Mouse (Mus musculus) neutrophil, adult 83 days (primary cell): Measurements from ENCODE around the gene Lgals8. TPM values are rescaled to one million over a fixed set of nuclear protein-coding genes. Genes with fewer than 3 reads are reported as not detected.

Source experiments
- total RNA-seq, 2 experiments: library from RNA; stranded (reverse); gene quantifications; one replicate each; pipeline ENCODE4 v1.2.4; 2023

The Lgals8 gene
- total RNA-seq, result 10 to 100 TPM; 39.8 to 51.4 TPM

GRCm38 (mm10) chr13:12464844-12465243 lies at the start of gene Lgals8:
Gene Lgals8, minus strand, starts transcription at chr13:12464944.

GRCm38 (mm10) chr13:12394609-12395505 lies 69.9 kb downstream of the Lgals8 start, which contains the start of gene Heatr1:
Gene Heatr1, plus strand, starts transcription at chr13:12395027.

Other genes starting within 250 kb of the Lgals8 start
- 10 to 100 TPM; 26.7 to 27.2 TPM for gene Mtr, start 206.8 kb downstream of the Lgals8 start, total RNA-seq
- under 1 TPM in 1 of 2 experiments, not detected in 1; 0.55 TPM for gene Actn2, start 124.2 kb downstream of the Lgals8 start, total RNA-seq
- 10 to 100 TPM; 28.0 to 31.5 TPM for gene Heatr1, start 69.9 kb downstream of the Lgals8 start, total RNA-seq
- under 1 TPM; 0.66 to 0.79 TPM for gene Edaradd, start 55.5 kb upstream of the Lgals8 start, total RNA-seq
- 10 to 100 TPM; 13.2 to 14.9 TPM for gene Ero1lb, start 100.9 kb upstream of the Lgals8 start, total RNA-seq